Mouse (Mus musculus) liver, postnatal 0 days (tissue): Measurements from ENCODE around the gene Sgms1.

ENCODE experiments used
- CTCF ChIP-seq: sonication (generic); IDR thresholded peaks from 2 replicates; pipeline ENCODE4 v1.5.1; 2016; ENCODE audit warnings: antibody characterized with exemption, low read depth
- EP300 ChIP-seq: IDR thresholded peaks from 2 replicates; pipeline ENCODE4 v1.6.1; 2016; ENCODE audit warnings: antibody characterized with exemption, low read depth, mild to moderate bottlenecking

DNA sequence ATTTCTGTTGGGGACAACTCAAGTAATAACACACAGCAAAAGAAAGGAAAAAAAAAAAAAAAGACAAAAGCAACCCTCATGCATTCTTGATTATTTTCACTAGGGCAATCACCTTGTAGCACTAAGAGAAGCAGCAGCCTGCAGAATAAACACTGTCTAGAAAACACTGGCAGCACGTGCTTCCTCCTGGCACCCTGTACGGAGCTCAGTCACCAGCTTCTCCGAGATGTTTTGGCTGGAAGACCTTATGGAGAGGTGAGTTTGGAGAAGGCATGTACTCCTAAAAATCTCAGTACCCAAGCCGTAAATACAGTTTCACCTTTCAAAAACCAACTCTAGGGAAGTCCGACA is 179.4 kb downstream of the Sgms1 start:
- TF ChIP-seq EP300 = no peak
- TF ChIP-seq CTCF = no peak
